Mouse (Mus musculus): ENCODE results near the gene Gapdh. TPM values are rescaled to one million over a fixed set of nuclear protein-coding genes. Genes with fewer than 3 reads are reported as not detected.
A peak's percentile ranks its signal among the peaks of the same experiment; 100 is the strongest.

Gene Gapdh
- total RNA-seq (2022): 1,000 to 10,000 TPM; 4,410 to 5,784 (median 5,238) TPM

DNA sequence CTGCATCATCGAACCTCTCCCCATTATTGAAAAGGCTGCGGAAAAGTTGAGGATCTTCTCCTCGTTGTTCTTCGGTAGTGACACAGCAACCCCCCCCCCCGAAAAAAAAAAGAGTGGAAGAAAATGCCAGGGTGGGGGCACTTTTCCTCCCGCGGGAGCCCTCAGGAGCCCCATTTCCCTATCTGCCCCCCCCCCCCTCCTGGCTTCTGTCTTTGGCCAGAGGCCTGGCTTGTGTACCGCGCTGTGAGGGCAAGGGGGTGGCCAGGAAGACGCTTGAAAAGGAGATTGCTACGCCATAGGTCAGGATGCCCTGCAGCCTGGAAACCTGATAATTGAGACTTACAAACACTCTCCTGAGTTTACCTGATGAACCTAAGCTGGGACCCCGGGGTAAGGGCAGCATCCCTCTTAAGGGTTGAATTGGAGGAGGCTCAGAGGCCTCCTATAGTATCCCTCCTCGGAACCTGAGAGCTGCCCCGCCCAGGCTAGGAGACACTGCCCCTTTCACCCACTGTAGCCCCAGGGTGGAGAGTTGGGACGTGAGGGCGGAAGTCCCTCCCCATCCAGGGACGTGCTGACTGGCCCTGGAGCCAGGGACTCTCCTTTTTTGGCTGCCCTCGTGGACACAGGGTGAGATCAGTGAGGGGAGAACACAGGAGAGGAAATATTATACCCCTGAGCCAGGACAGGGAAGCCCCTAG, at the start of gene Gapdh:
TSS of gene Gapdh (minus strand) at position 417 of the 701 bp plus-strand sequence.
- DNase-seq (ENCODE audit: low spot score): peak; percentile 93

- DNase-seq (ENCODE audit: low spot score): peak; percentile 96
Measured at GRCm38 (mm10) chr6:125215148-125215954, 49.1 kb upstream of the Gapdh start, which contains the start of gene Vamp1. Vamp1 (plus strand) TSS chr6:125215551.

GRCm38 (mm10) chr6:125213715-125214114, 47.4 kb upstream of the Gapdh start:
- no peak for DNase-seq (ENCODE audit: low spot score)

DNA sequence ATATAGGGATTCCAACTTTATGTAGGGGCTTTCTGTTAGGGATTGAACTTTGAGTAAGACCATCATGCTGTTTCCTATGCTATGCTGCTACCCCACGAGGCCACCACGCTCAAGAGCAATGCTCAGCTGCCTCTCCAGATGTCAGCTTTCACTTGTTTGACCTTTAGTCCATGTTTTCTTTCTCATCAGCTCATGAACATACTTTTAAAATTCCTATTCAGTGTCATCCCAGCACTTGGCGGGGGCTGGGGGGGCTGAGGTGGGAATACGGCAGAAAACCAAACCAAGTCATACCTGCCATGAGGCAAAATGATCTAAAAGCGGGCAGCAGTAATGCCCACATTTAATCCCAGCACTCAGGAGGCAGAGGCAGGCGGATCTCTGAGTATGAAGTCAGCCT, 46.9 kb upstream of the Gapdh start:
- no peak for DNase-seq (ENCODE audit: low spot score)

- DNase-seq (ENCODE audit: low spot score): no peak
Measured at GRCm38 (mm10) chr6:125212621-125213020, 46.4 kb upstream of the Gapdh start.

DNA sequence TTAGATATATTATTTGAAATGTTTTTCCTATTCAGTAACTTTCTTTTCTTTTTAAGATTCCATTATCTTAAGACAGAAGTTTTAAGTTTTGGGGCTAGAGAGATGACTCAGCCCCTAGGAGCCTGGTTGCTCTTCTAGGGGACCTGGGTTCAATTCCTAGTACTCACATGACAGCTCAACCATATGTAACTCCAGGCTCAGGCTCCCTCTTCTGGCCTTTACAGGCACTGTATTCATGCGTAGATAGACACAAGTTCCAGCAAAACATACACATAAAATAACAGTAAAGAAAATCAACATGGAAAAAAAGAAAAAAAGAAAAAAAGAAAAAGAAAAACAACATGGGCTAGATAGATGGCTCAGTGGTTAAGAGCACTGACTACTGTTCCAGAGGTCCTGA, 44.2 kb upstream of the Gapdh start:
- DNase-seq (ENCODE audit: low spot score): no peak

DNA sequence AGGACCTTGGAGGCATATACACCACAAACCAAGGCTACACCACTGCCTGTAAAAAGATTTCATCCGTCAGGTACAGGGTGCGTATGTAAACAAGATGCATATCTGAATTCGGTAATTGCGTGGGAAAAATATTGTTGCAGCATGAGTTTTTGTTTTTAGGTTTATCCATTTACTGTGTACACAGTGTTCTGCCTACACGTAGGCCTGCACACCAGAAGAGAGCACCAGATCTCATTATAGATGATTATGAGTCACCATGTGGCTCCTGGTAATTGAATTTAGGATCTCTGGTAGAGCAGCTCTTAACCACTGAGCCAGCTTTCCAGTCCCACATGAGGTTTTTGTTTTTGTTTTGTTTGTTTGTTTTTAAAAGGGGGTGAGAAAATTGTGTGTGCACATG, 30.9 kb upstream of the Gapdh start:
- DNase-seq (ENCODE audit: low spot score): no peak

- DNase-seq (ENCODE audit: low spot score): peak; percentile 26
Measured at GRCm38 (mm10) chr6:125196301-125196700, 30.0 kb upstream of the Gapdh start.

DNA sequence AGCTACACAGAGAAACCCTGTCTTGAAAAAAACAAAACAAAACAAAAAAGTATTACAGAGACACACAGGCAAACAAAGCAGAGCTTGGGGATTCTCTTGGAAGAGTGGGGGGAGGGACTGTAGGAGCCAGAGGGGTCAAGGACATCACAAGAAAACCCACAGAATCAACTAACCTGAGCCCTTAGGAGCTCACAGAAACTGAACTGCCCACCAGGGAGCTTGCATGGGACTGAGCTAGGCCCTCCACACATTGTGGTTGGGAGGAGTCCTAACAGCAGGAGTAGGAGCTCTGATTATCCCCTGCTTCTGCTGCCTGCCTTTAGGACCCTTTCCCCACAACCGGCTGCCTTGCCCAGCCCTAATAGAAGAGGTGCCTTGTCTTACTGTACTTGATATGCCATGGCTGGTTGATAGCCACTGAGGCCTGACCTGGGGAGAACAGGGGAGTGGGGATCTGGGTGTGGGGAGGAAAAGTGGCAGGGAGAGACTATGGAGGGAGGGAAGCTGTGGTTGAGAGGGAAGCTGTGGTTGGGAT, 29.3 kb upstream of the Gapdh start:
- no peak for DNase-seq (ENCODE audit: low spot score)

DNA sequence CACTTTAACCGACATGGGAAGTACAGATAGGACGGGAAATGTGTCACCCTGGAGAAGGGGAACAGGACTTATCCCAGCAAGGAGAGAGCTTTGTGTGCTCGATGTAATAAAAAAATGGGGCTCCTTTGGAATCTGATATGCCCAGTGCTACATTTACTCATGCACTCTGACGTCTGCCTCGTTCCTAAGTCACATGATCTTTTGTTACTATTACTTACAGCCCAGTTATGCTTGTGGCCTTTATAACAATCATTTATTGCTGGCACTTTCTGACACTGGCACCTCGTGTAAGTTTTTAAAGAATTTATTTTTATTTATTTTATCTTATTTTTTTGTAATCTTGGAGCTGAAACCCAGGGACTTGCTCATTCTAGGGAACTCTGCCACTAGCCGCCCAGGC, 27.1 kb upstream of the Gapdh start:
- DNase-seq (ENCODE audit: low spot score): no peak

GRCm38 (mm10) chr6:125192841-125193240, 26.6 kb upstream of the Gapdh start:
- DNase-seq (ENCODE audit: low spot score): no peak

- peak; percentile 89 for DNase-seq (ENCODE audit: low spot score)
Measured at GRCm38 (mm10) chr6:125192016-125192714, 25.9 kb upstream of the Gapdh start.

DNA sequence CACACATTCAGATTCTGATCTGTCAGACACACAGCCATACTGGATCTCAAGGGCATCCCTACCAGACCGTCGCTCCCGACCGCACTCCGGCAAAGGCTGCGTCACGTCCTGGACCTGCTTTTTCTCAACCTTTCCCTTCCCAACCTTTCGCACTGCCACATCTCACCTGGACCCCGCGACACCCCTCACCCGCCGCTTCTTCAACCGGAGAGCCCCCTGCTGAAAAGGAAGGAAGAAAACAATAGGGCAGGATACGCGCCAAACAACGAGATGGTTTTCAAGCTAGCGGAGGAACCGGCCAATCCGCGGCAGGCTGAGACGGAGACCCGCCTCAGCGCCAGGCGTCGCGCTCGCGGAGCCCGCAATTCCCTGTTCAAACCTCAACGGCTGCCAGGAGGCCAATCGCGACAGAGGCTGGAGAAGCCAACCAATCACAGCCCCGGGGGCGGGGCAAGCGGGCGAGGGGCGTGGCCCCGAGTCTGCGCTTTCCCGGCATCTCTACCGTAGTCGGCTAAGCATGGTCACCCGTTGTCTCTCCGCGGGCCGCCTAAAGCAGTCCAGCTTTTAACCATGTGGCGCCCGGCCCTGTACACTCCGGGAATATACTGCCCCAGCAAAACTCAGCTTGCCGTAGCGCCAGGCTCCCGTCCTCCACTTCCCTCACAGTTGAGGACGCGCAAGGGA, 25.2 kb upstream of the Gapdh start, which contains the start of the genes Ncapd2 and Mrpl51:
TSS of gene Ncapd2 (minus strand) at position 370 of the 684 bp plus-strand sequence.
TSS of gene Mrpl51 (plus strand) at position 470 of the 684 bp plus-strand sequence.
- DNase-seq (ENCODE audit: low spot score): peak; percentile 95

- no peak for DNase-seq (ENCODE audit: low spot score)
Measured at GRCm38 (mm10) chr6:125190816-125191215, 24.5 kb upstream of the Gapdh start.

GRCm38 (mm10) chr6:125186203-125186602, 19.9 kb upstream of the Gapdh start:
- no peak for DNase-seq (ENCODE audit: low spot score)

- no peak for DNase-seq (ENCODE audit: low spot score)
Measured at GRCm38 (mm10) chr6:125182133-125182532, 15.9 kb upstream of the Gapdh start.

DNA sequence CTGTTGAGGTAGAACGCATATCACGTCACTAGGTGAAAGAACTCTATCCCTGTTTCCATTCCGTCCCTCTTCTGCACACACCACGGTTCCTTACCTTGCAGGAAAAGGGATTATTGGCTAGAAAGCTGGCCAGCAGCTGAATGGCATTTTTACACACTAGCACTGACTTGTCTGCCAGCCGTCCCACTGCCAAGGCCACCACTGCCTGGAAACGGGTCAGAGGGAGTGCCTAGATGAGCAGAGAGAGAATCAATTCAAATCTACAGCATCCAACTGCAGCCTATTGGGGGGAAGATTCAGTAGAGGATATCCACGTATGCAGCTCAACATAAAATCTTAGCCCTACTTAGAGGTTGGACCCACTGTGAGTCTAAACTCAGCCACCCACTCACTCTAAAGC, 13.3 kb upstream of the Gapdh start:
- DNase-seq (ENCODE audit: low spot score): no peak

GRCm38 (mm10) chr6:125175469-125175868, 9.2 kb upstream of the Gapdh start:
- DNase-seq (ENCODE audit: low spot score): no peak

GRCm38 (mm10) chr6:125173256-125173655, 7.0 kb upstream of the Gapdh start:
- no peak for DNase-seq (ENCODE audit: low spot score)

GRCm38 (mm10) chr6:125172474-125172873, 6.2 kb upstream of the Gapdh start:
- no peak for DNase-seq (ENCODE audit: low spot score)

- no peak for DNase-seq (ENCODE audit: low spot score)
Measured at GRCm38 (mm10) chr6:125170194-125170593, 3.9 kb upstream of the Gapdh start.

Measured in heart, adult 8-10 months (tissue).